Mouse (Mus musculus) liver, adult (tissue): ENCODE data around the gene B9d2.

Experiments
- GATA4 ChIP-seq: IDR thresholded peaks from 2 replicates; pipeline ENCODE4 v1.6.1; 2014; ENCODE audit warnings: mild to moderate bottlenecking, low read length; ENCODE audit not compliant: insufficient replicate concordance

The B9d2 gene

DNA sequence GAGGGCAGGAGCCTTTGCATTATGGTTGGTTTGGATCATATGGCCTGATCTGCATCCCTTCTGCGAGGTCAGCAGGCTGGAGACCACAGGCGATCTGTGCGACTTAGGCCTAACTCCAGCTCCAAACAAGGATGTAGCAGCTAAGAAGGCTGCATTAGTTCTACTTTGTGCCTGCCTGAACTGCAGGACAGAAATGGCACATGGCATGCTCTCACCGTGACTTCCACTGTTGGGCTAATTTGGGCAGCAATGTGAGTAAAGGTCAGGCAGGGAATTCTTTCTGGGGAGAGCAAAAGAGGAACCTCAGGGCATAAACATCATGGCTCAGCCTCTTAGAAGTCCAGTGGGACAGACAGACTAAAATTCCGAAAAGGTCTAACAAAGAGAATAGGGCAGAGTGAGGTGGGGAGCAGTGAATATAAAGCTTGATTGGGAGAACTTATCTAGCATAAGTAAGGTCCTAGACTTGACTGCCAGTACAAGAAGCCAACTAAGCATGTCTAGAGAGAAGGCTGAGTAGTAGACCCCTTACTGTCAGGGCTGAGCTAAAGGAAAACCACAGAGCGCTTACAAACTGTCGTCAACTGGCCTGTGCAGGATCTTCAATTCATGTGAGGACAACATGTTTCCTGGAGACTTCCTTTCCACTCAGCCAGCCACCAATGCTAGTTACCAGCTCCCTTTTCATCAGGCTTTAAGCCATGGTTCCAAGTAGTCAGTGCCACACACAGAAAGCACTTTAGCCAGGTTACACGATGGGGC lies 50.9 kb downstream of the B9d2 start:
- no peak for TF ChIP-seq GATA4

DNA sequence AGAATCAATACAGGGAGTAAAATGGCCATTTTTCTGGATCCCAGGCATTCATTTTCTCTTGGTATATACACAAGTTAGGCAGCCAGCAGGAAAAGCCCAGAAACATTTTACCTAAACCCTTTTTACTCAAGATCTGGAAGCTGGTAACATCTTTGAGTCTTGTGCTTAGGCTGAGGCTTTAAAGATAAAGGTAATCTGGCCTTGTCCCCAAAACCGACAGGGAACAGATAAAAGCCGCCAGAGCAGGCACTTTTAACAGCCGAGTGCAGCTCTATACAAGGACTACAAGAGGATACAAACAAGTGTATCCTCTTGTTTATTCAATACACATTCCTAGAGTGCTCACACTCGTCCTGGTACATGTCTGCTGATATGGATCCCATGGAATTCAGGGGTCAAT lies 54.4 kb downstream of the B9d2 start:
- TF ChIP-seq GATA4 = no peak
